Comparison of ENCODE assay signal across 13 mouse cellular contexts in genomic region chr2:4462480-4462879, GRCm38 (mm10).
A peak's percentile ranks its signal among the peaks of the same experiment; 100 is the strongest.
DNase-seq lines count a peak whose midpoint lies in the region; ATAC-seq lines count a peak whose summit lies in the region.
"Had no signal": no experiment of that assay in that cellular context is flagged by ENCODE, and none has a peak within 500 bp of the region (broad histone marks: within the 10 kb centered on the region; RNA-seq: fewer than 3 reads in every experiment).

No protein-coding gene starts in this region.

- no peak overlapping the region for H3K27ac ChIP-seq in heart, embryonic 15.5 days
- no peak overlapping the region for H3K27ac ChIP-seq in forebrain, embryonic 14.5 days (ENCODE audit: low read depth, low read length)
- peak overlapping the region; percentile 17; the same call in 1 of the 2 replicates for H3K27ac ChIP-seq in midbrain, embryonic 15.5 days
- H3K27ac ChIP-seq: limb, embryonic 12.5 days had no signal

- H3K4me3 ChIP-seq in heart, embryonic 15.5 days: no peak overlapping the region
- no peak overlapping the region for H3K4me3 ChIP-seq in forebrain, embryonic 14.5 days (ENCODE audit: low read depth, low read length)
- H3K4me3 ChIP-seq in midbrain, embryonic 15.5 days: no peak overlapping the region
- H3K4me3 ChIP-seq: limb, embryonic 12.5 days; megakaryocyte, embryonic 14.5 days had no signal

- H3K36me3 ChIP-seq in heart, embryonic 15.5 days: no peaks in the 10 kb centered on the region
- no peaks in the 10 kb centered on the region for H3K36me3 ChIP-seq in forebrain, embryonic 14.5 days (ENCODE audit: control insufficient read depth, insufficient read depth, low read length)
- no peaks in the 10 kb centered on the region for H3K36me3 ChIP-seq in midbrain, embryonic 15.5 days (replicated peaks)

- H3K27me3 ChIP-seq in heart, embryonic 15.5 days: no peaks in the 10 kb centered on the region
- no peaks in the 10 kb centered on the region for H3K27me3 ChIP-seq in forebrain, embryonic 14.5 days (replicated peaks; ENCODE audit: control insufficient read depth, insufficient read depth, low read length)
- no peaks in the 10 kb centered on the region for H3K27me3 ChIP-seq in midbrain, embryonic 15.5 days (replicated peaks)
- H3K27me3 ChIP-seq: limb, embryonic 12.5 days had no signal

- no peaks in the 10 kb centered on the region for H3K9me3 ChIP-seq in heart, embryonic 15.5 days (replicated peaks)
- no peaks in the 10 kb centered on the region for H3K9me3 ChIP-seq in forebrain, embryonic 14.5 days (replicated peaks; ENCODE audit: control insufficient read depth, low read length)
- no peaks in the 10 kb centered on the region for H3K9me3 ChIP-seq in midbrain, embryonic 15.5 days
- H3K9me3 ChIP-seq: limb, embryonic 12.5 days; megakaryocyte, embryonic 14.5 days had no signal

- 0 out of 2 replicates have a peak, but pooled peaks have one; percentile 33 for ATAC-seq in heart, embryonic 15.5 days (replicated peaks; ENCODE audit: insufficient number of reproducible peaks, insufficient read depth, low FRiP score, low read depth)
- ATAC-seq in forebrain, embryonic 14.5 days: peak; percentile 52; the same call in 1 of the 2 replicates
- ATAC-seq in midbrain, embryonic 15.5 days (replicated peaks): 0 out of 2 replicates have a peak, but pooled peaks have one; percentile 17

- no peak overlapping the region for H3K4me2 ChIP-seq in heart, embryonic 15.5 days
- 0 out of 2 replicates have a peak overlapping the region, but pooled peaks have one; percentile 9 for H3K4me2 ChIP-seq in forebrain, embryonic 14.5 days (ENCODE audit: low read length)
- no peak overlapping the region for H3K4me2 ChIP-seq in midbrain, embryonic 15.5 days
- H3K4me2 ChIP-seq: limb, embryonic 12.5 days had no signal

- DNase-seq in heart, adult 18-20 months: no peak
- DNase-seq in R1 (ENCODE audit: low read depth, low spot score) (peak; percentile 72), liver (no peak)
- peak; percentile 59 for DNase-seq in forebrain, embryonic 14.5 days (ENCODE audit: low spot score)
- DNase-seq in spleen, postnatal 36 days (ENCODE audit: low spot score in 2 of 2): no peak
- no peak for DNase-seq in left cerebral cortex, adult 11 months (ENCODE audit: low spot score)
- DNase-seq: cerebellum, adult 18-20 months; kidney, adult 18-20 months; thymus, adult 2 months had no signal

- H3K9ac ChIP-seq in heart, embryonic 15.5 days: no peak overlapping the region
- H3K9ac ChIP-seq in forebrain, embryonic 14.5 days (ENCODE audit: low read length): 0 out of 2 replicates have a peak overlapping the region, but pooled peaks have one; percentile 25
- no peak overlapping the region for H3K9ac ChIP-seq in midbrain, embryonic 15.5 days
- H3K9ac ChIP-seq: limb, embryonic 12.5 days had no signal

- 46% methylated on average over 11 of the region's 11 CpGs for WGBS in heart, embryonic 15.5 days
- 10% methylated on average over 11 of the region's 11 CpGs for WGBS in forebrain, embryonic 14.5 days
- WGBS in midbrain, embryonic 15.5 days: 7% methylated on average over 11 of the region's 11 CpGs

- H3K4me1 ChIP-seq in heart, embryonic 15.5 days (replicated peaks): peaks cover 30% of the 10 kb centered on the region
- peaks cover 27% of the 10 kb centered on the region for H3K4me1 ChIP-seq in forebrain, embryonic 14.5 days (ENCODE audit: control insufficient read depth, insufficient read depth, low read length)
- H3K4me1 ChIP-seq in midbrain, embryonic 15.5 days: peaks cover 42% of the 10 kb centered on the region

Comparison
In these comparisons a context has a peak if more than half of its experiments do, and no peak if none do; other contexts are left out.
1. DNase-seq: peak in R1 (single experiment) and forebrain, embryonic 14.5 days (single experiment); none in heart, adult 18-20 months (0 of 2), liver (single experiment), spleen, postnatal 36 days (0 of 2) and left cerebral cortex, adult 11 months (single experiment).
2. Peak in every context shown above with its lines, with median percentiles within 50 percentile points of each other: ATAC-seq.